Mouse (Mus musculus) heart, embryonic 16.5 days (tissue): Measurements from ENCODE around the gene Nid1. TPM values are rescaled to one million over a fixed set of nuclear protein-coding genes. Genes with fewer than 3 reads are reported as not detected.
A peak's percentile ranks its signal among the peaks of the same experiment; 100 is the strongest.
"Not testable (repeated sequence)": the region's sequence is repeated elsewhere in the genome, so short reads cannot be mapped to it uniquely, and the experiment has no call there.

Source experiments
- ATAC-seq: fragments of 200-750 bp; cut with Nextera tagmentation; replicated peaks from 2 replicates; pipeline ENCODE4 v1.8.0; 2017; ENCODE audit warnings: moderate number of reproducible peaks; ENCODE audit not compliant: insufficient read depth, low FRiP score; ENCODE audit errors: extremely low read depth
- H3K27ac ChIP-seq: fragments of 300-500 bp; sonication (generic); 2 replicates; pipeline ENCODE4 v1.5.1; 2014; ENCODE audit warnings: mild to moderate bottlenecking, low read length, control low read depth, moderate library complexity
- H3K27me3 ChIP-seq: fragments of 300-500 bp; sonication (generic); 2 replicates; pipeline ENCODE4 v1.6.1; 2014; ENCODE audit warnings: low read length, mixed read lengths; ENCODE audit not compliant: control insufficient read depth, insufficient read depth
- H3K36me3 ChIP-seq: fragments of 300-500 bp; sonication (generic); 2 replicates; pipeline ENCODE4 v1.6.1; 2014; ENCODE audit not compliant: control insufficient read depth, insufficient read depth
- H3K4me1 ChIP-seq: fragments of 300-500 bp; sonication (generic); 2 replicates; pipeline ENCODE4 v1.6.1; 2014; ENCODE audit warnings: low read length, mixed read lengths; ENCODE audit not compliant: control insufficient read depth, insufficient read depth
- H3K4me2 ChIP-seq: fragments of 300-500 bp; sonication (generic); 2 replicates; pipeline ENCODE4 v1.6.1; 2014; ENCODE audit warnings: low read depth, mild to moderate bottlenecking, control low read depth, low read length
- H3K4me3 ChIP-seq: fragments of 300-500 bp; sonication (generic); 2 replicates; pipeline ENCODE4 v1.5.1; 2014; ENCODE audit warnings: mild to moderate bottlenecking, control low read depth, low read length
- H3K9ac ChIP-seq: fragments of 300-500 bp; sonication (generic); 2 replicates; pipeline ENCODE4 v1.6.1; 2014; ENCODE audit warnings: low read length, control low read depth
- H3K9me3 ChIP-seq: fragments of 300-500 bp; sonication (generic); replicated peaks from 2 replicates; pipeline ENCODE4 v1.6.1; 2016; ENCODE audit warnings: low read length; ENCODE audit not compliant: control insufficient read depth
- WGBS: fragments of 180-500 bp; shearing (Covaris S2); extraction: QIAGEN DNeasy Blood & Tissue Kit; methylation state at CpG from one replicate; pipeline ENCODE4 v1.1.7; 2014; 5-methylcytosine and 5-hydroxymethylcytosine counted together
- polyA plus RNA-seq: library from polyadenylated mRNA; unstranded; fragments of >200 nt; fragmentation: Nextera tagmentation; extraction: Ambion mirVana; gene quantifications from 2 replicates; pipeline ENCODE4 v1.2.1, GENCODE M21; 2015

Gene Nid1
- polyA plus RNA-seq, 1 experiment from 2014 or later, result 91.9 TPM

GRCm38 (mm10) chr13:13537272-13538015 lies 100.1 kb downstream of the Nid1 start:
- Histone ChIP-seq H3K9ac (no peak overlapping the region), H3K27ac (no peak overlapping the region), H3K27me3 (no peaks in the 10 kb centered on the region), H3K4me1 (peaks cover 11% of the 10 kb centered on the region), H3K4me3 (no peak overlapping the region), H3K9me3 (no peaks in the 10 kb centered on the region), H3K4me2 (no peak overlapping the region), H3K36me3 (no peaks in the 10 kb centered on the region)
- WGBS, result 55% methylated on average over 2 of the region's 2 CpGs
- no peak for ATAC-seq

- H3K4me2 ChIP-seq, result no peak overlapping the region
- peak; percentile 94 for ATAC-seq
- WGBS, result 13% methylated on average over 4 of the region's 4 CpGs
- H3K27ac ChIP-seq, result peak overlapping the region; percentile 62
- no peak overlapping the region for H3K9ac ChIP-seq
- no peaks in the 10 kb centered on the region for H3K36me3 ChIP-seq
- no peak overlapping the region for H3K4me3 ChIP-seq
- no peaks in the 10 kb centered on the region for H3K9me3 ChIP-seq
- H3K4me1 ChIP-seq, result peaks cover 9% of the 10 kb centered on the region
- no peaks in the 10 kb centered on the region for H3K27me3 ChIP-seq
These were observed 101.4 kb downstream of the Nid1 start for GRCm38 (mm10) chr13:13538585-13539300.

GRCm38 (mm10) chr13:13543073-13543472 lies 105.7 kb downstream of the Nid1 start:
- WGBS, result 91% methylated on average over 10 of the region's 10 CpGs
- H3K9me3 ChIP-seq, H3K36me3 ChIP-seq, H3K4me1 ChIP-seq, H3K4me2 ChIP-seq, H3K4me3 ChIP-seq, H3K27me3 ChIP-seq, H3K27ac ChIP-seq, ATAC-seq, H3K9ac ChIP-seq: not testable (repeated sequence)

GRCm38 (mm10) chr13:13546792-13547191 lies 109.4 kb downstream of the Nid1 start:
- H3K9ac ChIP-seq, result no peak overlapping the region
- ATAC-seq, result no peak
- 43% methylated on average over 3 of the region's 3 CpGs for WGBS
- H3K36me3 ChIP-seq, result no peaks in the 10 kb centered on the region
- H3K4me2 ChIP-seq, result no peak overlapping the region
- H3K27me3 ChIP-seq, result no peaks in the 10 kb centered on the region
- no peak overlapping the region for H3K27ac ChIP-seq
- H3K4me3 ChIP-seq, result no peak overlapping the region
- 0 out of 2 replicates have a peak, but pooled peaks cover 4% of the 10 kb centered on the region for H3K4me1 ChIP-seq
- H3K9me3 ChIP-seq, result 0 out of 2 replicates have a peak, but pooled peaks cover 2% of the 10 kb centered on the region

GRCm38 (mm10) chr13:13547889-13548288 lies 110.5 kb downstream of the Nid1 start:
- Histone ChIP-seq H3K4me1 (0 out of 2 replicates have a peak, but pooled peaks cover 4% of the 10 kb centered on the region), H3K9me3 (0 out of 2 replicates have a peak, but pooled peaks cover 2% of the 10 kb centered on the region), H3K9ac (no peak overlapping the region), H3K4me3 (no peak overlapping the region), H3K27me3 (no peaks in the 10 kb centered on the region), H3K27ac (no peak overlapping the region), H3K36me3 (no peaks in the 10 kb centered on the region), H3K4me2 (no peak overlapping the region)
- no peak for ATAC-seq
- WGBS, result 88% methylated on average over 4 of the region's 4 CpGs

GRCm38 (mm10) chr13:13548431-13549190 lies 111.3 kb downstream of the Nid1 start:
- Histone ChIP-seq H3K4me1 (0 out of 2 replicates have a peak, but pooled peaks cover 4% of the 10 kb centered on the region), H3K4me3 (no peak overlapping the region), H3K9me3 (0 out of 2 replicates have a peak, but pooled peaks cover 2% of the 10 kb centered on the region), H3K9ac (no peak overlapping the region), H3K27me3 (no peaks in the 10 kb centered on the region), H3K27ac (no peak overlapping the region), H3K4me2 (no peak overlapping the region), H3K36me3 (no peaks in the 10 kb centered on the region)
- no peak for ATAC-seq
- WGBS, result 70% methylated on average over 6 of the region's 6 CpGs

- Histone ChIP-seq H3K4me3 (no peak overlapping the region), H3K27me3 (no peaks in the 10 kb centered on the region), H3K4me2 (no peak overlapping the region), H3K36me3 (no peaks in the 10 kb centered on the region), H3K4me1 (0 out of 2 replicates have a peak, but pooled peaks cover 4% of the 10 kb centered on the region), H3K27ac (no peak overlapping the region), H3K9ac (no peak overlapping the region), H3K9me3 (0 out of 2 replicates have a peak, but pooled peaks cover 2% of the 10 kb centered on the region)
- peak; percentile 49; the same call in 1 of the 2 replicates for ATAC-seq
- WGBS, result 55% methylated on average over 9 of the region's 9 CpGs
These were observed 112.6 kb downstream of the Nid1 start for GRCm38 (mm10) chr13:13549687-13550660.

GRCm38 (mm10) chr13:13552020-13552419 lies 114.7 kb downstream of the Nid1 start:
- H3K4me1 ChIP-seq, result 0 out of 2 replicates have a peak, but pooled peaks cover 2% of the 10 kb centered on the region
- no peak for ATAC-seq
- H3K9me3 ChIP-seq, result 0 out of 2 replicates have a peak, but pooled peaks cover 2% of the 10 kb centered on the region
- 47% methylated on average over 3 of the region's 3 CpGs for WGBS
- H3K36me3 ChIP-seq, result no peaks in the 10 kb centered on the region
- H3K27ac ChIP-seq, result no peak overlapping the region
- H3K4me2 ChIP-seq, result no peak overlapping the region
- no peaks in the 10 kb centered on the region for H3K27me3 ChIP-seq
- H3K9ac ChIP-seq, result no peak overlapping the region
- H3K4me3 ChIP-seq, result no peak overlapping the region
